Mouse (Mus musculus): ENCODE measurements around the gene Suclg1.

DNA sequence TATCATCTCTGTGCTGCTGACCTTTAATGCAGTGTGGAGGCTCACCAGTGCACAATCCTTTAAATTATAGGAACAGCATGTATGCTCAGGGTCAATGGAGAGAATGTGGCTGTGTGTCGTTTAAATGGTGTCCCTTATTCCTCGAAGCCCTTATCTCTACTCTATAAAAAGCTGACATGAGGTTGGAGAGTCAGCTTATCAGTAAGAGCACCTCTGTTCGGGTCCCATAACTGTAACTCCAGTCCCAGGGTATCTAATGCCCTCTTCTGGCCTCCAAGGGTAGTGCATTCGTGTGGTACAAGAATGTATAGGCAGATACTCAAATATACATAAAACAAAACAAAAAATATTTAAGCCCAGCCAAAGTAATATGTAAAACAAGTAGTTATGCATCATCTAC lies 43.2 kb upstream of the Suclg1 start:
- TF ChIP-seq CTCF (IDR thresholded peaks at IDR 0.05; ENCODE audit: control insufficient read depth, insufficient read depth, insufficient read length) = no peak
- no peak for TF ChIP-seq CEBPB (IDR thresholded peaks at IDR 0.05; ENCODE audit: low read depth)
- no peak for TF ChIP-seq MYOG (IDR thresholded peaks at IDR 0.05; ENCODE audit: control insufficient read depth, extremely low read depth, insufficient read length)
- no peak for TF ChIP-seq USF1 (IDR thresholded peaks at IDR 0.05; ENCODE audit: low read depth)
- no peak for TF ChIP-seq MAX (IDR thresholded peaks at IDR 0.05)
- TF ChIP-seq MYOD1 (IDR thresholded peaks at IDR 0.05; ENCODE audit: control insufficient read depth, insufficient read length, low read depth) = no peak
